Mouse (Mus musculus) stomach, postnatal 0 days (tissue): Measurements from ENCODE around the gene Traf5. TPM values are rescaled to one million over a fixed set of nuclear protein-coding genes. Genes with fewer than 3 reads are reported as not detected.

Experiments
- ATAC-seq: fragments of 200-750 bp; cut with Nextera tagmentation; 2 replicates; pipeline ENCODE4 v1.8.0; 2017; ENCODE audit not compliant: low FRiP score, low TSS enrichment
- DNase-seq: peaks from one replicate; pipeline ENCODE4 v3.0.0-alpha.2; 2016; ENCODE audit warnings: low spot score
- H3K27ac ChIP-seq: fragments of 300-500 bp; sonication (generic); replicated peaks from 2 replicates; pipeline ENCODE4 v1.5.1; 2014; ENCODE audit warnings: mild to moderate bottlenecking, control low read depth
- H3K27me3 ChIP-seq: fragments of 300-500 bp; sonication (generic); 2 replicates; pipeline ENCODE4 v1.6.1; 2014; ENCODE audit warnings: low read length; ENCODE audit not compliant: control insufficient read depth, insufficient read depth
- H3K36me3 ChIP-seq: fragments of 300-500 bp; sonication (generic); 2 replicates; pipeline ENCODE4 v1.6.1; 2014; ENCODE audit warnings: low read length, mixed read lengths; ENCODE audit not compliant: control insufficient read depth, insufficient read depth
- H3K4me1 ChIP-seq: fragments of 300-500 bp; sonication (generic); replicated peaks from 2 replicates; pipeline ENCODE4 v1.6.1; 2014; ENCODE audit warnings: antibody characterized with exemption; ENCODE audit not compliant: control insufficient read depth, insufficient read depth
- H3K4me2 ChIP-seq: fragments of 300-500 bp; sonication (generic); replicated peaks from 2 replicates; pipeline ENCODE4 v1.6.1; 2014; ENCODE audit warnings: low read depth, mild to moderate bottlenecking, control low read depth, moderate library complexity
- H3K4me3 ChIP-seq: fragments of 300-500 bp; sonication (generic); 2 replicates; pipeline ENCODE4 v1.5.1; 2014; ENCODE audit warnings: low read depth, low read length, control low read depth
- H3K9ac ChIP-seq: fragments of 300-500 bp; sonication (generic); 2 replicates; pipeline ENCODE4 v1.6.1; 2014; ENCODE audit warnings: mild to moderate bottlenecking, low read length, control low read depth, mixed read lengths
- H3K9me3 ChIP-seq: fragments of 300-500 bp; sonication (generic); 2 replicates; pipeline ENCODE4 v1.6.1; 2016; ENCODE audit warnings: low read length; ENCODE audit not compliant: control insufficient read depth
- CTCF ChIP-seq: IDR thresholded peaks from 2 replicates; pipeline ENCODE4 v1.5.1; 2016; ENCODE audit warnings: antibody characterized with exemption, low read depth, mild to moderate bottlenecking, moderate library complexity
- EP300 ChIP-seq: optimal IDR thresholded peaks from 2 replicates; pipeline ENCODE3; 2016; ENCODE audit warnings: antibody characterized with exemption
- WGBS: fragments of 180-500 bp; shearing (Covaris S2); extraction: QIAGEN DNeasy Blood & Tissue Kit; methylation state at CpG from one replicate; pipeline ENCODE4 v1.1.7; 2014; 5-methylcytosine and 5-hydroxymethylcytosine counted together
- polyA plus RNA-seq: library from polyadenylated mRNA; unstranded; fragments of >200 nt; fragmentation: Nextera tagmentation; extraction: Ambion mirVana; gene quantifications from 2 replicates; pipeline ENCODE4 v1.2.1, GENCODE M21; 2015

Gene Traf5
- polyA plus RNA-seq, 1 experiment from 2014 or later: 17.7 TPM

DNA sequence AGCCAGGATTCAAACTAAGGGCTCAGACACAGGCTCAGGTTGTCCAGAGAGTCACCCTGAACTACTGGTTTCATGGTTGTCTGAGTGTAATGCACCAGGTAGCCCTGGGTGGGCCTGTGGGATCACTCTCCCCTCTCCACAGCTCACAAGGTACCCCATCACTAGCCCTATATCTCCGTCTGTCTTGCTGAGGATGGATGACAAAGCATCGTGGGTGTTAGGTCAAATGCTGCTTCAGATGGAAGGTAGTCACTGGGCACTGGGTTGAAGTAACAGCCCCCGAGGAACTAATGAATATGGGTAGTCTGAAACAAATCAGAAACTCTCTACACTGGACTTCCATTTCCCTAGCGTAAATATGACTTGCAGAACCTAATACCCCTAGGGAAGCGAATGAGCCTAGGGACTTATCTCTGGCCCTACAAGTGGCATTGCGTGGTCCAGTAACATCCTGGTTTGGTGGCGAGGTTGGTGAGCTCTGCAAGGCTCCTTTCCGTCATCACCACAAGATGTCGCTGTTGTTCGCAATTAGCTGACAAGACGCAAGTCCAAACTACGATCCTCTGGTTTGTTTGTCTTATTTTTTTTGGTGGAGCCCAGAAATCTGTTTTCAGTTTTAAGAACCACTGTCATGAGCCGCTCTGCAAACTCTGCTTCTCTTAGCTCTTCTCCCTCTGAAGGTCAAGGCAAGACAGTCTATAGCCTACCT, 127.4 kb downstream of the Traf5 start:
- no peak overlapping the region for H3K4me3 ChIP-seq
- DNase-seq: peak; percentile 77

GRCm38 (mm10) chr1:191963948-191964772, 128.2 kb downstream of the Traf5 start:
- no peaks in the 10 kb centered on the region for H3K36me3 ChIP-seq
- TF ChIP-seq EP300 (no peak), CTCF (peak; percentile 92)
- 0 out of 2 replicates have a peak overlapping the region, but pooled peaks have one; percentile 24 for H3K27ac ChIP-seq
- H3K4me1 ChIP-seq: no peaks in the 10 kb centered on the region
- WGBS: 23% methylated on average over 7 of the region's 8 CpGs
- peak; percentile 91 for DNase-seq
- no peaks in the 10 kb centered on the region for H3K27me3 ChIP-seq
- H3K4me3 ChIP-seq: no peak overlapping the region
- peak; percentile 89 for ATAC-seq
- H3K9me3 ChIP-seq: no peaks in the 10 kb centered on the region
- no peak overlapping the region for H3K9ac ChIP-seq
- no peak overlapping the region for H3K4me2 ChIP-seq

More for the DNA sequence above, 127.4 kb downstream of the Traf5 start:
- WGBS: 14% methylated on average over 13 of the region's 13 CpGs
- no peaks in the 10 kb centered on the region for H3K36me3 ChIP-seq
- H3K4me2 ChIP-seq: no peak overlapping the region
- H3K9ac ChIP-seq: no peak overlapping the region
- H3K4me1 ChIP-seq: no peaks in the 10 kb centered on the region
- H3K27ac ChIP-seq: no peak overlapping the region
- TF ChIP-seq EP300 (no peak), CTCF (peak; percentile 94)
- no peaks in the 10 kb centered on the region for H3K27me3 ChIP-seq
- H3K9me3 ChIP-seq: no peaks in the 10 kb centered on the region
- peak; percentile 41 for ATAC-seq

DNA sequence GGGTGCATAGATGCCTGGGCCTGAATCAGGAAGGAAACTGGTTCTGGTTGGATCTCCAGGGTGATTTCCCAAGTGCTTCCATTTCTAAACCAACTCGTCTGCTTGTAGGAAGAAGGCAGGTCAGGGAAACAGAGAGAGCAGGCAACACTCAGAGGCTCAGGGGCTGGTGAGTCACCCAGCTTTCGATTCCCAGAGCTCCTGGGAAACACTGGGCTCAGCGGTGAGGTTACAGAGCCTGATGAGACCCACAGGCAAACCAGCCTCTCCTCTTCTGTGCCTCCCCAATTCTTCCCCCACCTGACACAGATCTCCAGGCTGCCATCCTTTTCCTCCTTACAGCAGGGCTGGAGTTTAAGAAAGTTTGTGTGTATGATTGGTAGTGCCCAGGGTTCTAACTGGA, 128.9 kb downstream of the Traf5 start:
- 54% methylated on average over 3 of the region's 3 CpGs for WGBS
- Histone ChIP-seq H3K36me3 (no peaks in the 10 kb centered on the region), H3K27me3 (no peaks in the 10 kb centered on the region), H3K4me2 (no peak overlapping the region), H3K4me3 (no peak overlapping the region), H3K27ac (no peak overlapping the region), H3K9ac (no peak overlapping the region), H3K9me3 (no peaks in the 10 kb centered on the region), H3K4me1 (no peaks in the 10 kb centered on the region)
- DNase-seq (no peak), ATAC-seq (no peak)
- TF ChIP-seq CTCF: no peak
- TF ChIP-seq EP300: no peak

DNA sequence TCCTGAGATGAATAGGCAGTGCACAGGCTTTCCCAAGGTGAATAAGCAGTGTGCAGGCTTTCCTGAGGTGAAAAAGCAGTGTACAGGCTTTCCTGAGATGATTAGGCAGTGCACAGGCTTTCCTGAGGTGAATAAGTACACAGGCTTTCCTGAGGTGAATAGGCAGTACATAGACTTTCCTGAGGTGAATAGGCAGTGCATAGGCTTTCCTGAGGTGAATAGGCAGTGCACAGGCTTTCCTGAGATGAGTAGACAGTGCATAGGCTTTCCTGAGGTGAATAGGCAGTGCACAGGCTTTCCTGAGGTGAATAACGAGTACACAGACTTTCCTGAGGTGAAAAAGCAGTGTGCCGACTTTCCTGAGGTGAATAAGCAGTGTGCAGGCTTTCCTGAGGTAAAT, 131.4 kb downstream of the Traf5 start:
- WGBS: 37% methylated on average over 2 of the region's 2 CpGs

DNA sequence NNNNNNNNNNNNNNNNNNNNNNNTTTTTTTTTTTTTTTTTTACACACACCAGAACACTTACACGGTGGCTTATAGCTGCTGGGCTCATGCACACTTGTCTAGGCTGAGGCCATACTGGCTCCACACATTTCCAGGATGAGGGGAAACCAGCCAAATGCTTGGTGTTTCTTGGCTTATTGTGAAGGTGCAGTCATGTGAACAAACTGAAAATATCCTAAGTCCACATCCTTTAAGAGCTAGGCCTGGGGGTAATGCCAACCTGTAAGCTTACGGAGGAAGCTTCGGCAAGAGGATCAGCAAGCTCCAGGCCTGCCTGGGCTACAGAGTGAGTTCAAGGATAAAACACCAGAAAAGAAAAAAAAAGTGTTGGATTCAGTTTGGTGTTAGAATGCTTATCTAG, 135.0 kb downstream of the Traf5 start:
- H3K4me3 ChIP-seq: no peak overlapping the region
- ATAC-seq (no peak), DNase-seq (no peak)
- no peaks in the 10 kb centered on the region for H3K36me3 ChIP-seq
- no peak overlapping the region for H3K9ac ChIP-seq
- WGBS: 69% methylated on average over 3 of the region's 3 CpGs
- no peaks in the 10 kb centered on the region for H3K9me3 ChIP-seq
- TF ChIP-seq EP300 (no peak), CTCF (no peak)
- no peaks in the 10 kb centered on the region for H3K4me1 ChIP-seq
- H3K4me2 ChIP-seq: no peak overlapping the region
- no peaks in the 10 kb centered on the region for H3K27me3 ChIP-seq
- no peak overlapping the region for H3K27ac ChIP-seq

More for the DNA sequence above, 131.4 kb downstream of the Traf5 start:
- no peak for TF ChIP-seq EP300
- TF ChIP-seq CTCF: no peak
- Histone ChIP-seq H3K9ac (no peak overlapping the region), H3K4me1 (no peaks in the 10 kb centered on the region), H3K4me3 (no peak overlapping the region), H3K27ac (no peak overlapping the region), H3K27me3 (no peaks in the 10 kb centered on the region), H3K9me3 (no peaks in the 10 kb centered on the region), H3K4me2 (no peak overlapping the region), H3K36me3 (no peaks in the 10 kb centered on the region)
- DNase-seq: no peak
- no peak for ATAC-seq

DNA sequence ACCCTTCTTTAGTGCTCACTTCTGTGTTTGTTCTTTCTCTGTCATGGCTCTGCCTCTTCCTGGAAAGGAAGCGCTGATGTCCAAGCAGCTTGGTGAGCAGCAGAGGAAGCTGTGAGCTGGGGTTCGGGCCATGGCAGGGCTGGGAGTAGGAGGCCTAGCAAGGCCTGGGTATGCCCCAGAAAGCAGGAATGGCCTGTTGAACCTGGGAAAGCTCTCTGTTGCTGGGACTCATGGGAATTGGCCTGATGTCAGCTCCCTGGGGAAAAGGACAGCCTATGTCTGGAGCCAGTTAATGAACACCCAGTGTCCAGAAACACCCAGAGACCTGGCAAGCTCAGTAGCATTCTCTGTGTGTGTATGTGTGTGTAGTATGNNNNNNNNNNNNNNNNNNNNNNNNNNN, 135.5 kb downstream of the Traf5 start:
- H3K9ac ChIP-seq: no peak overlapping the region
- H3K4me2 ChIP-seq: no peak overlapping the region
- no peak for DNase-seq
- 80% methylated on average over 2 of the region's 2 CpGs for WGBS
- H3K4me1 ChIP-seq: no peaks in the 10 kb centered on the region
- no peak for TF ChIP-seq EP300
- TF ChIP-seq CTCF: no peak
- H3K27ac ChIP-seq: peak overlapping the region; percentile 61; the same call in 1 of the 2 replicates
- no peaks in the 10 kb centered on the region for H3K27me3 ChIP-seq
- no peaks in the 10 kb centered on the region for H3K9me3 ChIP-seq
- ATAC-seq: no peak
- no peaks in the 10 kb centered on the region for H3K36me3 ChIP-seq
- no peak overlapping the region for H3K4me3 ChIP-seq
